Mouse (Mus musculus) forebrain, embryonic 12.5 days (tissue): ENCODE data around the gene Hist1h3f. TPM values are rescaled to one million over a fixed set of nuclear protein-coding genes. Genes with fewer than 3 reads are reported as not detected.
"Not testable (repeated sequence)": the region's sequence is repeated elsewhere in the genome, so short reads cannot be mapped to it uniquely, and the experiment has no call there.

Experiments used
- ATAC-seq: fragments of 200-750 bp; cut with Nextera tagmentation; 2 replicates; pipeline ENCODE4 v1.8.0; 2017; ENCODE audit warnings: moderate TSS enrichment; ENCODE audit not compliant: low FRiP score
- H3K27ac ChIP-seq: fragments of 300-500 bp; sonication (generic); 2 replicates; pipeline ENCODE4 v1.5.1; 2016; ENCODE audit warnings: mild to moderate bottlenecking
- H3K27me3 ChIP-seq: fragments of 300-500 bp; sonication (generic); 2 replicates; pipeline ENCODE4 v1.6.1; 2016; ENCODE audit warnings: mild to moderate bottlenecking
- H3K36me3 ChIP-seq: fragments of 300-500 bp; sonication (generic); replicated peaks from 2 replicates; pipeline ENCODE4 v1.6.1; 2016; ENCODE audit warnings: mild to moderate bottlenecking
- H3K4me1 ChIP-seq: fragments of 300-500 bp; sonication (generic); 2 replicates; pipeline ENCODE4 v1.6.1; 2016
- H3K4me2 ChIP-seq: fragments of 300-500 bp; sonication (generic); 2 replicates; pipeline ENCODE4 v1.6.1; 2016; ENCODE audit warnings: mild to moderate bottlenecking, moderate library complexity
- H3K4me3 ChIP-seq: fragments of 300-500 bp; sonication (generic); replicated peaks from 2 replicates; pipeline ENCODE4 v1.5.1; 2016; ENCODE audit warnings: mild to moderate bottlenecking
- H3K9ac ChIP-seq: fragments of 300-500 bp; sonication (generic); 2 replicates; pipeline ENCODE4 v1.6.1; 2016; ENCODE audit warnings: mild to moderate bottlenecking
- H3K9me3 ChIP-seq: fragments of 300-500 bp; sonication (generic); 2 replicates; pipeline ENCODE4 v1.6.1; 2016
- WGBS: fragments of 180-500 bp; shearing (Covaris S2); methylation state at CpG from one replicate; pipeline ENCODE4 v1.1.7; 2016; 5-methylcytosine and 5-hydroxymethylcytosine counted together
- microRNA-seq: library from miRNA; unstranded; fragments of <30 nt; microRNA quantifications from one replicate; pipeline ENCODE4, GENCODE M21; 2017
- polyA plus RNA-seq: library from polyadenylated mRNA; unstranded; fragments of >200 nt; fragmentation: Nextera tagmentation; extraction: Ambion mirVana; gene quantifications from 2 replicates; pipeline ENCODE4 v1.2.1, GENCODE M21; 2016

Gene Hist1h3f
- polyA plus RNA-seq, 1 experiment from 2014 or later: 1.5 TPM

GRCm38 (mm10) chr13:23585029-23585441 lies 41.2 kb downstream of the Hist1h3f start:
- no peaks in the 10 kb centered on the region for H3K27me3 ChIP-seq
- H3K27ac ChIP-seq: peak overlapping the region; percentile 99
- H3K36me3 ChIP-seq: no peaks in the 10 kb centered on the region
- H3K9ac ChIP-seq: peak overlapping the region; percentile 75
- WGBS: under 1% methylated on average over 21 of the region's 21 CpGs
- no peaks in the 10 kb centered on the region for H3K9me3 ChIP-seq
- 0 out of 2 replicates have a peak, but pooled peaks have one; percentile 9 for ATAC-seq
- peak overlapping the region; percentile 70 for H3K4me2 ChIP-seq
- peak overlapping the region; percentile 45 for H3K4me3 ChIP-seq
- peaks cover 32% of the 10 kb centered on the region for H3K4me1 ChIP-seq

- under 1% methylated on average over 24 of the region's 36 CpGs for WGBS
- not testable (repeated sequence) for H3K9me3 ChIP-seq, H3K27me3 ChIP-seq, H3K36me3 ChIP-seq
- ATAC-seq: peak; percentile 90
- peak overlapping the region; percentile 45 for H3K4me3 ChIP-seq
- H3K27ac ChIP-seq: peak overlapping the region; percentile 99
- peaks cover 32% of the 10 kb centered on the region for H3K4me1 ChIP-seq
- peak overlapping the region; percentile 75 for H3K9ac ChIP-seq
- H3K4me2 ChIP-seq: peak overlapping the region; percentile 70
These were observed 41.7 kb downstream of the Hist1h3f start for GRCm38 (mm10) chr13:23585442-23586098.

GRCm38 (mm10) chr13:23586099-23586939 lies 42.5 kb downstream of the Hist1h3f start:
- 1% methylated on average over 22 of the region's 22 CpGs for WGBS

GRCm38 (mm10) chr13:23586940-23587225 lies 43.0 kb downstream of the Hist1h3f start:
- whole genome bisulfite sequencing: 3% methylated on average over 1 of the region's 1 CpGs
- H3K36me3 ChIP-seq: no peaks in the 10 kb centered on the region
- no peaks in the 10 kb centered on the region for H3K27me3 ChIP-seq
- peak overlapping the region; percentile 23 for H3K4me3 ChIP-seq
- H3K27ac ChIP-seq: peak overlapping the region; percentile 94
- no peaks in the 10 kb centered on the region for H3K9me3 ChIP-seq
- peaks cover 28% of the 10 kb centered on the region for H3K4me1 ChIP-seq
- H3K9ac ChIP-seq: peak overlapping the region; percentile 55
- ATAC-seq: no peak
- peak overlapping the region; percentile 55 for H3K4me2 ChIP-seq

More at GRCm38 (mm10) chr13:23586099-23586939, 42.5 kb downstream of the Hist1h3f start:
- 0 out of 2 replicates have a peak, but pooled peaks have one; percentile 30 for ATAC-seq
- H3K9ac ChIP-seq: peak overlapping the region; percentile 55
- peak overlapping the region; percentile 94 for H3K27ac ChIP-seq
- H3K9me3 ChIP-seq: no peaks in the 10 kb centered on the region
- peak overlapping the region; percentile 55 for H3K4me2 ChIP-seq
- peaks cover 30% of the 10 kb centered on the region for H3K4me1 ChIP-seq
- peak overlapping the region; percentile 45 for H3K4me3 ChIP-seq
- H3K27me3 ChIP-seq: no peaks in the 10 kb centered on the region
- no peaks in the 10 kb centered on the region for H3K36me3 ChIP-seq

- Histone ChIP-seq H3K4me1 (peaks cover 4% of the 10 kb centered on the region; the same call in 1 of the 2 replicates), H3K9me3 (no peaks in the 10 kb centered on the region), H3K27ac (no peak overlapping the region), H3K9ac (no peak overlapping the region), H3K4me3 (no peak overlapping the region), H3K36me3 (no peaks in the 10 kb centered on the region), H3K4me2 (no peak overlapping the region), H3K27me3 (no peaks in the 10 kb centered on the region)
- 91% methylated on average over 7 of the region's 7 CpGs for WGBS
- ATAC-seq: no peak
These were observed 47.4 kb downstream of the Hist1h3f start for GRCm38 (mm10) chr13:23591206-23591605.

GRCm38 (mm10) chr13:23591886-23592285 lies 48.0 kb downstream of the Hist1h3f start:
- 92% methylated on average over 7 of the region's 7 CpGs for WGBS
- H3K9me3 ChIP-seq, H3K4me3 ChIP-seq, H3K27ac ChIP-seq, H3K36me3 ChIP-seq, H3K9ac ChIP-seq, H3K27me3 ChIP-seq, H3K4me2 ChIP-seq, ATAC-seq, H3K4me1 ChIP-seq: not testable (repeated sequence)

GRCm38 (mm10) chr13:23592614-23593013 lies 48.8 kb downstream of the Hist1h3f start:
- 87% methylated on average over 7 of the region's 7 CpGs for WGBS
- H3K4me2 ChIP-seq: no peak overlapping the region
- no peak overlapping the region for H3K9ac ChIP-seq
- no peak overlapping the region for H3K4me3 ChIP-seq
- ATAC-seq: no peak
- H3K9me3 ChIP-seq: no peaks in the 10 kb centered on the region
- no peak overlapping the region for H3K27ac ChIP-seq
- no peaks in the 10 kb centered on the region for H3K4me1 ChIP-seq
- H3K27me3 ChIP-seq: no peaks in the 10 kb centered on the region
- no peaks in the 10 kb centered on the region for H3K36me3 ChIP-seq

- no peak overlapping the region for H3K4me3 ChIP-seq
- no peak overlapping the region for H3K27ac ChIP-seq
- no peak overlapping the region for H3K9ac ChIP-seq
- no peaks in the 10 kb centered on the region for H3K36me3 ChIP-seq
- no peaks in the 10 kb centered on the region for H3K9me3 ChIP-seq
- no peak overlapping the region for H3K4me2 ChIP-seq
- ATAC-seq: no peak
- 79% methylated on average over 5 of the region's 5 CpGs for WGBS
- no peaks in the 10 kb centered on the region for H3K27me3 ChIP-seq
- H3K4me1 ChIP-seq: no peaks in the 10 kb centered on the region
These were observed 49.4 kb downstream of the Hist1h3f start for GRCm38 (mm10) chr13:23593051-23593770.

Small RNA genes lying within 50 kb of the gene (microRNA-seq; reads per million reads assigned to microRNA genes)
- gene Gm44297: not detected
- not detected for gene Gm44359
- not detected for gene Gm44394
- gene n-TStga1: not detected

Other genes with a start within 250 kb of the Hist1h3f start
- gene Zfp322a, start 174.8 kb upstream of the Hist1h3f start, polyA plus RNA-seq: 64.1 and 65.6 TPM in 2 replicates
- 13.0 and 13.2 TPM in 2 replicates for gene Abt1, start 120.2 kb upstream of the Hist1h3f start, polyA plus RNA-seq
- 0.18 and 0.36 TPM in 2 replicates for gene Btn1a1, start 78.2 kb upstream of the Hist1h3f start, polyA plus RNA-seq
- 0.23 and 0.36 TPM in 2 replicates for gene Btn2a2, start 55.2 kb upstream of the Hist1h3f start, polyA plus RNA-seq
- 7.2 and 8.7 TPM in 2 replicates for gene Hist1h4h, start 13.0 kb upstream of the Hist1h3f start, polyA plus RNA-seq
- gene Hist1h2af, start 10.1 kb upstream of the Hist1h3f start, polyA plus RNA-seq: 9.3 and 10.7 TPM in 2 replicates
- gene Hist1h3g, start 8.6 kb upstream of the Hist1h3f start, polyA plus RNA-seq: 7.2 and 8.3 TPM in 2 replicates
- 0.87 and 0.95 TPM in 2 replicates for gene Hist1h2bh, start 660 bp upstream of the Hist1h3f start, polyA plus RNA-seq
- gene Hist1h4f, start 7.6 kb downstream of the Hist1h3f start, polyA plus RNA-seq: 0.74 and 1.4 TPM in 2 replicates
- 0.47 and 0.56 TPM in 2 replicates for gene Hist1h1d, start 9.2 kb downstream of the Hist1h3f start, polyA plus RNA-seq
- gene Hist1h3e, start 18.3 kb downstream of the Hist1h3f start, polyA plus RNA-seq: 5.7 and 7.6 TPM in 2 replicates
- gene Hist1h2ae, start 27.2 kb downstream of the Hist1h3f start, polyA plus RNA-seq: 115 and 138 TPM in 2 replicates
- 8.9 and 11.4 TPM in 2 replicates for gene Hist1h2bg, start 27.3 kb downstream of the Hist1h3f start, polyA plus RNA-seq
- 7.2 and 9.5 TPM in 2 replicates for gene Hist1h2bf, start 30.1 kb downstream of the Hist1h3f start, polyA plus RNA-seq
- 1.3 and 3.7 TPM in 2 replicates for gene Hist1h2ad, start 30.3 kb downstream of the Hist1h3f start, polyA plus RNA-seq
- 5.8 and 6.6 TPM in 2 replicates for gene Hist1h3d, start 31.7 kb downstream of the Hist1h3f start, polyA plus RNA-seq
- gene Hist1h4d, start 37.5 kb downstream of the Hist1h3f start, polyA plus RNA-seq: 137 and 142 TPM in 2 replicates
- 3.0 and 3.7 TPM in 2 replicates for gene Hist1h2be, start 77.1 kb downstream of the Hist1h3f start, polyA plus RNA-seq
- gene Hist1h1e, start 78.5 kb downstream of the Hist1h3f start, polyA plus RNA-seq: 26.3 and 26.6 TPM in 2 replicates
- 1.4 and 1.6 TPM in 2 replicates for gene Hist1h2ac, start 139.9 kb downstream of the Hist1h3f start, polyA plus RNA-seq
- 34.6 and 36.5 TPM in 2 replicates for gene Hist1h2bc, start 140.1 kb downstream of the Hist1h3f start, polyA plus RNA-seq
- gene Hist1h1t, start 151.8 kb downstream of the Hist1h3f start, polyA plus RNA-seq: not detected in 2 replicates
- gene Hist1h4c, start 154.4 kb downstream of the Hist1h3f start, polyA plus RNA-seq: 6.1 and 9.8 TPM in 2 replicates
- 2.0 and 2.5 TPM in 2 replicates for gene Hfe, start 166.8 kb downstream of the Hist1h3f start, polyA plus RNA-seq
- 15.2 and 15.9 TPM in 2 replicates for gene Hist1h1c, start 194.8 kb downstream of the Hist1h3f start, polyA plus RNA-seq
- 11.1 and 13.8 TPM in 2 replicates for gene Hist1h3c, start 201.6 kb downstream of the Hist1h3f start, polyA plus RNA-seq
- 2.2 and 3.5 TPM in 2 replicates for gene Hist1h2bb, start 202.7 kb downstream of the Hist1h3f start, polyA plus RNA-seq
- gene Hist1h2ab, start 207.1 kb downstream of the Hist1h3f start, polyA plus RNA-seq: 59.9 and 73.2 TPM in 2 replicates
- gene Hist1h3b, start 208.2 kb downstream of the Hist1h3f start, polyA plus RNA-seq: 14.0 and 15.8 TPM in 2 replicates
- gene Hist1h4b, start 213.0 kb downstream of the Hist1h3f start, polyA plus RNA-seq: 5.3 and 8.2 TPM in 2 replicates
- gene Hist1h4a, start 217.2 kb downstream of the Hist1h3f start, polyA plus RNA-seq: 0.88 TPM in 1 of 2 replicates, not detected in the other
- gene Hist1h3a, start 218.3 kb downstream of the Hist1h3f start, polyA plus RNA-seq: 5.1 and 5.2 TPM in 2 replicates
- gene Hist1h1a, start 219.6 kb downstream of the Hist1h3f start, polyA plus RNA-seq: 3.3 and 4.0 TPM in 2 replicates
- gene Trim38, start 225.9 kb downstream of the Hist1h3f start, polyA plus RNA-seq: 0.18 TPM in 1 of 2 replicates, not detected in the other